Mouse (Mus musculus) CH12.LX (cell line): ENCODE data around the gene Fancc. TPM values are rescaled to one million over a fixed set of nuclear protein-coding genes. Genes with fewer than 3 reads are reported as not detected.

Source experiments
- DNase-seq: peaks from one replicate; pipeline ENCODE4 v3.0.0-alpha.2; 2013; ENCODE audit errors: extremely low read depth
- H3K27ac ChIP-seq: 2 replicates; pipeline ENCODE4 v1.5.1; 2012; ENCODE audit warnings: low read depth, mild to moderate bottlenecking, control low read depth, moderate library complexity; ENCODE audit not compliant: insufficient read depth
- H3K27me3 ChIP-seq: replicated peaks from 2 replicates; pipeline ENCODE3; 2012; ENCODE audit warnings: inconsistent platforms
- H3K36me3 ChIP-seq, 2 experiments: replicated peaks in 1 of 2; 2 replicates each; pipeline versions ENCODE3 to v1.6.1; 2012; ENCODE audit warnings: inconsistent platforms in 1 of 2, low read length in 1 of 2, mild to moderate bottlenecking in 1 of 2, mixed read lengths in 1 of 2, moderate library complexity in 1 of 2; ENCODE audit not compliant: control insufficient read depth in 1 of 2, insufficient read depth in 1 of 2
- H3K4me1 ChIP-seq, 2 experiments: 2 replicates each; pipeline ENCODE4 v1.6.1; 2012; ENCODE audit warnings: inconsistent platforms in 1 of 2, moderate library complexity in 1 of 2; ENCODE audit not compliant: insufficient read depth in 2 of 2, control insufficient read depth in 1 of 2
- H3K4me2 ChIP-seq: 2 replicates; pipeline ENCODE4 v1.6.1; 2012; ENCODE audit warnings: low read depth, mild to moderate bottlenecking, control low read depth; ENCODE audit not compliant: poor library complexity, insufficient read depth, severe bottlenecking
- H3K4me3 ChIP-seq, 3 experiments: fragments of 150-350 bp in 1 of 3; sonication (generic) in 1 of 3; replicated peaks in 1 of 3; 2 replicates each; pipeline versions ENCODE3 to v1.5.1; 2011 to 2012; ENCODE audit warnings: low read depth in 2 of 3, low read length in 2 of 3, mild to moderate bottlenecking in 2 of 3, moderate library complexity in 2 of 3, control low read depth in 1 of 3, improper control_type of control experiment in 1 of 3, inconsistent platforms in 1 of 3, mixed read lengths in 1 of 3; ENCODE audit not compliant: poor library complexity in 1 of 3
- H3K79me2 ChIP-seq: replicated peaks from 2 replicates; pipeline ENCODE4 v1.6.1; 2012; ENCODE audit warnings: mild to moderate bottlenecking, moderate library complexity; ENCODE audit not compliant: control insufficient read depth, poor library complexity, insufficient read depth, severe bottlenecking; ENCODE audit errors: extremely low read depth
- H3K9ac ChIP-seq: 2 replicates; pipeline ENCODE4 v1.6.1; 2012; ENCODE audit warnings: low read depth, mild to moderate bottlenecking, control low read depth, moderate library complexity; ENCODE audit not compliant: insufficient read depth
- H3K9me3 ChIP-seq: replicated peaks from 2 replicates; pipeline ENCODE3; 2012; ENCODE audit warnings: low read length, inconsistent platforms, mixed read lengths
- BHLHE40 ChIP-seq: IDR thresholded peaks from 2 replicates; pipeline ENCODE4 v1.6.1; 2011; ENCODE audit warnings: mild to moderate bottlenecking, low read depth, low read length, improper control_type of control experiment
- CHD1 ChIP-seq: IDR thresholded peaks from 2 replicates; pipeline ENCODE4 v1.6.1; 2012; ENCODE audit warnings: low read depth, low read length, improper control_type of control experiment, inconsistent platforms
- CTCF ChIP-seq, 2 experiments: IDR thresholded peaks in 1 of 2; conservative IDR thresholded peaks in 1 of 2; 2 replicates each; pipeline ENCODE4 v1.5.1; 2011 to 2012; ENCODE audit warnings: low read depth in 2 of 2, low read length in 2 of 2, improper control_type of control experiment in 1 of 2, inconsistent platforms in 1 of 2, mild to moderate bottlenecking in 1 of 2, moderate library complexity in 1 of 2
- EP300 ChIP-seq: IDR thresholded peaks from 2 replicates; pipeline ENCODE4 v1.6.1; 2011; ENCODE audit warnings: low read length, improper control_type of control experiment
- JUND ChIP-seq: conservative IDR thresholded peaks from 2 replicates; pipeline ENCODE4 v1.6.1; 2011; ENCODE audit warnings: low read depth, low read length, improper control_type of control experiment
- KAT2A ChIP-seq: IDR thresholded peaks from 2 replicates; pipeline ENCODE4 v1.6.1; 2012; ENCODE audit warnings: low read length, improper control_type of control experiment, inconsistent platforms; ENCODE audit not compliant: insufficient replicate concordance
- MEF2A ChIP-seq: IDR thresholded peaks from 2 replicates; pipeline ENCODE4 v1.6.1; 2014; ENCODE audit warnings: low read depth, mild to moderate bottlenecking, inconsistent platforms, low read length, improper control_type of control experiment, borderline replicate concordance
- MXI1 ChIP-seq: IDR thresholded peaks from 2 replicates; pipeline ENCODE4 v1.6.1; 2011; ENCODE audit warnings: mild to moderate bottlenecking, low read depth, low read length, improper control_type of control experiment
- NELFE ChIP-seq: IDR thresholded peaks from 2 replicates; pipeline ENCODE4 v1.6.1; 2011; ENCODE audit warnings: low read depth, low read length, improper control_type of control experiment
- NRF1 ChIP-seq: IDR thresholded peaks from 2 replicates; pipeline ENCODE4 v1.6.1; 2014; ENCODE audit warnings: low read depth, mild to moderate bottlenecking, inconsistent platforms, low read length, improper control_type of control experiment, moderate library complexity
- POLR2A ChIP-seq: IDR thresholded peaks from 2 replicates; pipeline ENCODE4 v1.6.1; 2011; ENCODE audit warnings: low read depth, mild to moderate bottlenecking, improper control_type of control experiment, low read length
- RCOR1 ChIP-seq: conservative IDR thresholded peaks from 2 replicates; pipeline ENCODE4 v1.6.1; 2012; ENCODE audit warnings: low read depth, mild to moderate bottlenecking, inconsistent platforms, low read length, improper control_type of control experiment
- SIN3A ChIP-seq: IDR thresholded peaks from 2 replicates; pipeline ENCODE4 v1.6.1; 2012; ENCODE audit warnings: low read length, improper control_type of control experiment, inconsistent platforms
- SMC3 ChIP-seq: IDR thresholded peaks from 2 replicates; pipeline ENCODE4 v1.6.1; 2011; ENCODE audit warnings: low read depth, low read length, improper control_type of control experiment
- USF1 ChIP-seq: IDR thresholded peaks from 2 replicates; pipeline ENCODE4 v1.6.1; 2014; ENCODE audit warnings: low read depth, mild to moderate bottlenecking, inconsistent platforms, low read length, improper control_type of control experiment
- USF2 ChIP-seq: conservative IDR thresholded peaks from 2 replicates; pipeline ENCODE4 v1.6.1; 2011; ENCODE audit warnings: low read depth, low read length, improper control_type of control experiment
- ZC3H11A ChIP-seq: IDR thresholded peaks from 2 replicates; pipeline ENCODE4 v1.6.1; 2012; ENCODE audit warnings: low read depth, mild to moderate bottlenecking, inconsistent platforms, low read length, improper control_type of control experiment
- dilution Hi-C: fragments of 300-500 bp; cut with MboI; formaldehyde crosslinking; loops from 2 replicates; pipeline ENCODE4 v1.14.3; 2020; ENCODE audit warnings: low sequenced_read_pairs; ENCODE audit not compliant: extremely low pct_unique_long_range_greater_than_20kb, extremely low pct_ligation_motif_present
- in situ Hi-C: fragments of 300-500 bp; cut with MboI; formaldehyde crosslinking; loops from 3 replicates; pipeline ENCODE4 v1.14.3; 2019; ENCODE audit warnings: low sequenced_read_pairs, low pct_ligation_motif_present, low pct_unique_long_range_greater_than_20kb, mixed read lengths
- polyA plus RNA-seq: library from polyadenylated mRNA; unstranded; fragments of >175 nt; gene quantifications from 2 replicates; pipeline ENCODE4 v1.2.1, GENCODE M21; 2012; ENCODE audit warnings: low read depth; ENCODE audit not compliant: insufficient read length
- total RNA-seq, 2 experiments: library from RNA; depleted of rRNA; stranded (reverse); fragments of 300-350 nt in 1 of 2; fragments of >200 nt in 1 of 2; gene quantifications; 2 replicates each; pipeline ENCODE4 v1.2.3; 2012 to 2014

Gene Fancc
- total and polyA plus RNA-seq, 3 experiments = 8.2 to 12.4 (median 8.7) TPM

DNA sequence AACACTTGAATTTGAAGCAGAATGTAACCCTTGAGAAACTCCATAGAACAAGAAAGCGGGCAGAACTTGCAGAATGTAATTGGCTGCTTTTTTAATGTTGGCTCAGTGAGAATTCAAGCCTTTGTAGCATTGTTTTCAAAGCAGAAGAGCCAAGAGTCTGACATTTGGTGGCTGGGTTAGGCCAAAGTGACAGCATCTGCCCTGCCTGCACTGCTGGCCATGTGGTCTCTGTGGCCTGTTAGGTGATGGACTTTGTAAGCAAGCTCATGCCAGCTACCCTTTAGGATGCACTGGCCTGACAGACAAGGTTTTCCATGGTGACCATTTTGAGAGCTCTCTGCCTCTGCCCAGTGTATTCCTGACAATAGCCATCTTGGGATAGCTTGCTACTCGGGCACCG lies 199.1 kb downstream of the Fancc start:
- no peak overlapping the region for H3K9ac ChIP-seq
- H3K27ac ChIP-seq = no peak overlapping the region
- no peaks in the 10 kb centered on the region for H3K27me3 ChIP-seq
- DNase-seq = no peak
- peaks cover 49 to 85% of the 10 kb centered on the region in 2 experiments for H3K36me3 ChIP-seq
- no peaks in the 10 kb centered on the region for H3K4me1 ChIP-seq
- in situ Hi-C loops (no loop called here), dilution Hi-C loops (no loop called here)
- TF ChIP-seq NRF1 (no peak), EP300 (no peak), MEF2A (no peak), SIN3A (no peak), SMC3 (no peak), CHD1 (no peak)
- H3K9me3 ChIP-seq = no peaks in the 10 kb centered on the region
- no peak overlapping the region for H3K4me3 ChIP-seq
- H3K79me2 ChIP-seq = no peaks in the 10 kb centered on the region
- H3K4me2 ChIP-seq = no peak overlapping the region

DNA sequence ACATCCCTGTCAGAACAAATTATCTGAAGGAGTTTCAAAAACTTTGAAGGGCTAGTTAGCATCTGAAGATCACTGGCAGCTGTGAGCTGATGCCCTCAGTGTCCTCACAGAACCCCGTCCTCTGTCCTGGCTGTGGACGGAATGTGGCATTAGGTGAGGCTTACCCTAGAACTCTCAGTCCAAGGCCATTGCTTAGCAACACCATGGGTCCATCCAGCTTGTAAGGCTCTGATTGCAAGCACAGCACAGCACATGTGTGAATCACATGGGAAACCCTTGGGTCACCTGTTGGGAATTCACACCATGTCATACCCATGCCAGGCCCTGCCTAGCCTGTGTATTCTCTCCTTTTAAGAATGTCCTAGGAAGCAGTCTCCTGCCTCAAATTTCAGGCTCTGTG lies 200.1 kb downstream of the Fancc start:
- Histone ChIP-seq H3K4me2 (no peak overlapping the region), H3K27me3 (no peaks in the 10 kb centered on the region), H3K27ac (no peak overlapping the region), H3K4me3 (no peak overlapping the region), H3K9me3 (no peaks in the 10 kb centered on the region), H3K36me3 (peaks cover 44 to 79% of the 10 kb centered on the region in 2 experiments), H3K9ac (no peak overlapping the region), H3K79me2 (no peaks in the 10 kb centered on the region), H3K4me1 (no peaks in the 10 kb centered on the region)
- dilution Hi-C loops (no loop called here), in situ Hi-C loops (no loop called here)
- DNase-seq = no peak
- TF ChIP-seq NELFE (no peak), CTCF (conservative IDR thresholded peaks at IDR 0.05 in 1 of 2, IDR thresholded peaks at IDR 0.05 in 1 of 2; ENCODE audit: low read depth in 2 of 2, low read length in 2 of 2) (no peak), KAT2A (no peak), MXI1 (no peak), CHD1 (no peak), ZC3H11A (no peak), POLR2A (no peak), JUND (no peak), MEF2A (no peak), BHLHE40 (no peak), USF2 (no peak), USF1 (no peak), RCOR1 (no peak)
